Mouse (Mus musculus): Measurements from ENCODE around the gene Ly86.
A peak's percentile ranks its signal among the peaks of the same experiment; 100 is the strongest.

The Ly86 gene

GRCm38 (mm10) chr13:37429661-37430271, 84.8 kb downstream of the Ly86 start:
- DNase-seq (ENCODE audit: extremely low spot score, low spot score), result no peak

- DNase-seq (ENCODE audit: extremely low spot score, low spot score), result no peak
These were observed 86.7 kb downstream of the Ly86 start for GRCm38 (mm10) chr13:37431707-37432106.

GRCm38 (mm10) chr13:37432653-37433052, 87.6 kb downstream of the Ly86 start:
- DNase-seq (ENCODE audit: extremely low spot score, low spot score), result no peak

- no peak for DNase-seq (ENCODE audit: extremely low spot score, low spot score)
These were observed 88.1 kb downstream of the Ly86 start for GRCm38 (mm10) chr13:37433142-37433541.

GRCm38 (mm10) chr13:37433730-37434129, 88.7 kb downstream of the Ly86 start:
- DNase-seq (ENCODE audit: extremely low spot score, low spot score), result no peak

GRCm38 (mm10) chr13:37434137-37434772, 89.2 kb downstream of the Ly86 start:
- DNase-seq (ENCODE audit: extremely low spot score, low spot score), result peak; percentile 72

- DNase-seq (ENCODE audit: extremely low spot score, low spot score), result no peak
These were observed 89.8 kb downstream of the Ly86 start for GRCm38 (mm10) chr13:37434841-37435240.

- DNase-seq (ENCODE audit: extremely low spot score, low spot score), result no peak
These were observed 91.4 kb downstream of the Ly86 start for GRCm38 (mm10) chr13:37436267-37437013.

- DNase-seq (ENCODE audit: extremely low spot score, low spot score), result no peak
These were observed 93.8 kb downstream of the Ly86 start for GRCm38 (mm10) chr13:37438788-37439187.

- no peak for DNase-seq (ENCODE audit: extremely low spot score, low spot score)
These were observed 94.5 kb downstream of the Ly86 start for GRCm38 (mm10) chr13:37439477-37439876.

- DNase-seq (ENCODE audit: extremely low spot score, low spot score), result no peak
These were observed 94.9 kb downstream of the Ly86 start for GRCm38 (mm10) chr13:37439941-37440340.

- DNase-seq (ENCODE audit: extremely low spot score, low spot score), result no peak
These were observed 95.7 kb downstream of the Ly86 start for GRCm38 (mm10) chr13:37440593-37441307.

GRCm38 (mm10) chr13:37442058-37442457, 97.0 kb downstream of the Ly86 start:
- DNase-seq (ENCODE audit: extremely low spot score, low spot score), result no peak

GRCm38 (mm10) chr13:37442531-37442930, 97.5 kb downstream of the Ly86 start:
- no peak for DNase-seq (ENCODE audit: extremely low spot score, low spot score)

- DNase-seq (ENCODE audit: extremely low spot score, low spot score), result no peak
These were observed 101.8 kb downstream of the Ly86 start for GRCm38 (mm10) chr13:37446699-37447258.

- no peak for DNase-seq (ENCODE audit: extremely low spot score, low spot score)
These were observed 106.0 kb downstream of the Ly86 start for GRCm38 (mm10) chr13:37451021-37451420.

GRCm38 (mm10) chr13:37451471-37451870, 106.5 kb downstream of the Ly86 start:
- no peak for DNase-seq (ENCODE audit: extremely low spot score, low spot score)

- peak; percentile 56 for DNase-seq (ENCODE audit: extremely low spot score, low spot score)
These were observed 107.3 kb downstream of the Ly86 start for GRCm38 (mm10) chr13:37452022-37452941.

GRCm38 (mm10) chr13:37453203-37453602, 108.2 kb downstream of the Ly86 start:
- peak; percentile 77 for DNase-seq (ENCODE audit: extremely low spot score, low spot score)

- no peak for DNase-seq (ENCODE audit: extremely low spot score, low spot score)
These were observed 109.3 kb downstream of the Ly86 start for GRCm38 (mm10) chr13:37454356-37454755.
